Mouse (Mus musculus): ENCODE measurements around the gene Suco.
A peak's percentile ranks its signal among the peaks of the same experiment; 100 is the strongest.

Suco gene

GRCm38 (mm10) chr1:161894553-161894952, 18.1 kb upstream of the Suco start:
- DNase-seq (ENCODE audit: low read depth in 2 of 2, low spot score in 2 of 2): no peak

- DNase-seq (ENCODE audit: low read depth in 2 of 2, low spot score in 2 of 2): no peak
Measured at GRCm38 (mm10) chr1:161894126-161894525, 17.6 kb upstream of the Suco start.

GRCm38 (mm10) chr1:161888823-161889222, 12.3 kb upstream of the Suco start:
- no peak for DNase-seq (ENCODE audit: low read depth in 2 of 2, low spot score in 2 of 2)

- no peak for DNase-seq (ENCODE audit: low read depth in 2 of 2, low spot score in 2 of 2)
Measured at GRCm38 (mm10) chr1:161887679-161888260, 11.3 kb upstream of the Suco start.

GRCm38 (mm10) chr1:161885762-161886161, 9.3 kb upstream of the Suco start:
- no peak for DNase-seq (ENCODE audit: low read depth in 2 of 2, low spot score in 2 of 2)

GRCm38 (mm10) chr1:161877580-161878142, 1.2 kb upstream of the Suco start:
- no peak for DNase-seq (ENCODE audit: low read depth in 2 of 2, low spot score in 2 of 2)

GRCm38 (mm10) chr1:161875706-161876552, 553 bp downstream of the Suco start:
- peak in 1 of 2 experiments; percentile 68 for DNase-seq (ENCODE audit: low read depth in 2 of 2, low spot score in 2 of 2)

GRCm38 (mm10) chr1:161869422-161869821, 7.1 kb downstream of the Suco start:
- no peak for DNase-seq (ENCODE audit: low read depth in 2 of 2, low spot score in 2 of 2)

- no peak for DNase-seq (ENCODE audit: low read depth in 2 of 2, low spot score in 2 of 2)
Measured at GRCm38 (mm10) chr1:161868413-161868812, 8.1 kb downstream of the Suco start.

GRCm38 (mm10) chr1:161863742-161864141, 12.7 kb downstream of the Suco start:
- no peak for DNase-seq (ENCODE audit: low read depth in 2 of 2, low spot score in 2 of 2)

- DNase-seq (ENCODE audit: low read depth in 2 of 2, low spot score in 2 of 2): no peak
Measured at GRCm38 (mm10) chr1:161859248-161859647, 17.2 kb downstream of the Suco start.

GRCm38 (mm10) chr1:161826677-161827076, 49.8 kb downstream of the Suco start:
- DNase-seq (ENCODE audit: low read depth in 2 of 2, low spot score in 2 of 2): no peak

- DNase-seq (ENCODE audit: low read depth in 2 of 2, low spot score in 2 of 2): peak in 1 of 2 experiments; percentile 37
Measured at GRCm38 (mm10) chr1:161809428-161809827, 67.1 kb downstream of the Suco start.

GRCm38 (mm10) chr1:161808980-161809379, 67.5 kb downstream of the Suco start:
- DNase-seq (ENCODE audit: low read depth in 2 of 2, low spot score in 2 of 2): no peak

GRCm38 (mm10) chr1:161804541-161804971, 71.9 kb downstream of the Suco start:
- peak; percentile 48 to 68 for DNase-seq (ENCODE audit: low read depth in 2 of 2, low spot score in 2 of 2)

GRCm38 (mm10) chr1:161801321-161801720, 75.2 kb downstream of the Suco start:
- no peak for DNase-seq (ENCODE audit: low read depth in 2 of 2, low spot score in 2 of 2)

- DNase-seq (ENCODE audit: low read depth in 2 of 2, low spot score in 2 of 2): no peak
Measured at GRCm38 (mm10) chr1:161800256-161800655, 76.2 kb downstream of the Suco start.

- DNase-seq (ENCODE audit: low read depth in 2 of 2, low spot score in 2 of 2): no peak
Measured at GRCm38 (mm10) chr1:161799791-161800190, 76.7 kb downstream of the Suco start.

GRCm38 (mm10) chr1:161798866-161799265, 77.6 kb downstream of the Suco start:
- peak in 1 of 2 experiments; percentile 37 for DNase-seq (ENCODE audit: low read depth in 2 of 2, low spot score in 2 of 2)

GRCm38 (mm10) chr1:161794447-161795211, 81.9 kb downstream of the Suco start:
- DNase-seq (ENCODE audit: low read depth in 2 of 2, low spot score in 2 of 2): peak in 1 of 2 experiments; percentile 28

GRCm38 (mm10) chr1:161793321-161793720, 83.2 kb downstream of the Suco start:
- DNase-seq (ENCODE audit: low read depth in 2 of 2, low spot score in 2 of 2): no peak

GRCm38 (mm10) chr1:161792687-161792969, 83.9 kb downstream of the Suco start:
- DNase-seq (ENCODE audit: low read depth in 2 of 2, low spot score in 2 of 2): no peak

Measured in CD8-positive naive resting alpha-beta T cell, adult 2 months (primary cell).